Mouse (Mus musculus) forebrain, embryonic 16.5 days (tissue): ENCODE measurements around the gene Ggta1. TPM values are rescaled to one million over a fixed set of nuclear protein-coding genes. Genes with fewer than 3 reads are reported as not detected.
A peak's percentile ranks its signal among the peaks of the same experiment; 100 is the strongest.

Experiments used
- ATAC-seq: fragments of 200-750 bp; cut with Nextera tagmentation; 2 replicates; pipeline ENCODE4 v1.8.0; 2017; ENCODE audit warnings: mild to moderate bottlenecking, moderate library complexity
- H3K27ac ChIP-seq: fragments of 300-500 bp; sonication (generic); 2 replicates; pipeline ENCODE4 v1.5.1; 2014; ENCODE audit warnings: low read length, control low read depth
- H3K27me3 ChIP-seq: fragments of 300-500 bp; sonication (generic); replicated peaks from 2 replicates; pipeline ENCODE4 v1.6.1; 2014; ENCODE audit warnings: low read length; ENCODE audit not compliant: control insufficient read depth, insufficient read depth
- H3K36me3 ChIP-seq: fragments of 300-500 bp; sonication (generic); 2 replicates; pipeline ENCODE4 v1.6.1; 2014; ENCODE audit not compliant: control insufficient read depth, insufficient read depth
- H3K4me1 ChIP-seq: fragments of 300-500 bp; sonication (generic); replicated peaks from 2 replicates; pipeline ENCODE4 v1.6.1; 2014; ENCODE audit warnings: low read length; ENCODE audit not compliant: control insufficient read depth, insufficient read depth
- H3K4me2 ChIP-seq: fragments of 300-500 bp; sonication (generic); 2 replicates; pipeline ENCODE4 v1.6.1; 2014; ENCODE audit warnings: mild to moderate bottlenecking, low read length, control low read depth
- H3K4me3 ChIP-seq: fragments of 300-500 bp; sonication (generic); replicated peaks from 2 replicates; pipeline ENCODE4 v1.5.1; 2014; ENCODE audit warnings: mild to moderate bottlenecking, low read length, control low read depth
- H3K9ac ChIP-seq: fragments of 300-500 bp; sonication (generic); replicated peaks from 2 replicates; pipeline ENCODE4 v1.6.1; 2014; ENCODE audit warnings: low read depth, low read length, control low read depth
- H3K9me3 ChIP-seq: fragments of 300-500 bp; sonication (generic); 2 replicates; pipeline ENCODE4 v1.6.1; 2016; ENCODE audit warnings: low read length; ENCODE audit not compliant: control insufficient read depth
- WGBS: fragments of 180-500 bp; shearing (Covaris S2); extraction: QIAGEN DNeasy Blood & Tissue Kit; methylation state at CpG from one replicate; pipeline ENCODE4 v1.1.7; 2014; 5-methylcytosine and 5-hydroxymethylcytosine counted together
- polyA plus RNA-seq: library from polyadenylated mRNA; unstranded; fragments of >200 nt; fragmentation: Nextera tagmentation; extraction: Ambion mirVana; gene quantifications from 2 replicates; pipeline ENCODE4 v1.2.1, GENCODE M21; 2015

Gene Ggta1
- polyA plus RNA-seq, 1 experiment from 2014 or later, result 4.1 TPM

GRCm38 (mm10) chr2:35495486-35496278 is 32.7 kb upstream of the Ggta1 start:
- Histone ChIP-seq H3K9me3 (no peaks in the 10 kb centered on the region), H3K36me3 (no peaks in the 10 kb centered on the region), H3K9ac (no peak overlapping the region), H3K4me2 (no peak overlapping the region), H3K27ac (no peak overlapping the region), H3K4me3 (no peak overlapping the region), H3K27me3 (no peaks in the 10 kb centered on the region), H3K4me1 (peaks cover 2% of the 10 kb centered on the region; the same call in 1 of the 2 replicates)
- ATAC-seq, result no peak
- 86% methylated on average over 16 of the region's 16 CpGs for WGBS

GRCm38 (mm10) chr2:35493566-35493965 is 30.5 kb upstream of the Ggta1 start:
- peaks cover 3% of the 10 kb centered on the region; the same call in 1 of the 2 replicates for H3K4me1 ChIP-seq
- ATAC-seq, result no peak
- 90% methylated on average over 7 of the region's 7 CpGs for WGBS

GRCm38 (mm10) chr2:35491151-35491550 is 28.1 kb upstream of the Ggta1 start:
- H3K4me3 ChIP-seq, result no peak overlapping the region
- H3K4me2 ChIP-seq, result peak overlapping the region; percentile 38
- H3K9me3 ChIP-seq, result no peaks in the 10 kb centered on the region
- H3K9ac ChIP-seq, result no peak overlapping the region
- no peaks in the 10 kb centered on the region for H3K36me3 ChIP-seq
- 82% methylated on average over 24 of the region's 24 CpGs for WGBS
- ATAC-seq, result no peak
- H3K27me3 ChIP-seq, result no peaks in the 10 kb centered on the region
- peaks cover 3% of the 10 kb centered on the region; the same call in 1 of the 2 replicates for H3K4me1 ChIP-seq
- no peak overlapping the region for H3K27ac ChIP-seq

More at GRCm38 (mm10) chr2:35493566-35493965, 30.5 kb upstream of the Ggta1 start:
- H3K4me2 ChIP-seq, result no peak overlapping the region
- no peak overlapping the region for H3K9ac ChIP-seq
- H3K27ac ChIP-seq, result no peak overlapping the region
- no peaks in the 10 kb centered on the region for H3K9me3 ChIP-seq
- no peaks in the 10 kb centered on the region for H3K36me3 ChIP-seq
- no peaks in the 10 kb centered on the region for H3K27me3 ChIP-seq
- H3K4me3 ChIP-seq, result no peak overlapping the region

- H3K4me3 ChIP-seq, result no peak overlapping the region
- no peaks in the 10 kb centered on the region for H3K36me3 ChIP-seq
- H3K27me3 ChIP-seq, result no peaks in the 10 kb centered on the region
- peak overlapping the region; percentile 38 for H3K4me2 ChIP-seq
- peak; percentile 31; the same call in 1 of the 2 replicates for ATAC-seq
- no peak overlapping the region for H3K27ac ChIP-seq
- H3K9me3 ChIP-seq, result no peaks in the 10 kb centered on the region
- 16% methylated on average over 17 of the region's 17 CpGs for WGBS
- H3K4me1 ChIP-seq, result peaks cover 3% of the 10 kb centered on the region; the same call in 1 of the 2 replicates
- no peak overlapping the region for H3K9ac ChIP-seq
Measured at GRCm38 (mm10) chr2:35490458-35491111, 27.6 kb upstream of the Ggta1 start.

- 81% methylated on average over 3 of the region's 3 CpGs for WGBS
- ATAC-seq, result no peak
- Histone ChIP-seq H3K9me3 (no peaks in the 10 kb centered on the region), H3K27ac (no peak overlapping the region), H3K4me1 (peaks cover 3% of the 10 kb centered on the region; the same call in 1 of the 2 replicates), H3K4me2 (no peak overlapping the region), H3K36me3 (no peaks in the 10 kb centered on the region), H3K4me3 (no peak overlapping the region), H3K9ac (no peak overlapping the region), H3K27me3 (no peaks in the 10 kb centered on the region)
Measured at GRCm38 (mm10) chr2:35487700-35488099, 24.7 kb upstream of the Ggta1 start.

- no peaks in the 10 kb centered on the region for H3K9me3 ChIP-seq
- H3K27me3 ChIP-seq, result no peaks in the 10 kb centered on the region
- no peak overlapping the region for H3K27ac ChIP-seq
- H3K4me2 ChIP-seq, result no peak overlapping the region
- no peak overlapping the region for H3K4me3 ChIP-seq
- ATAC-seq, result no peak
- WGBS, result 39% methylated on average over 5 of the region's 5 CpGs
- H3K9ac ChIP-seq, result no peak overlapping the region
- H3K36me3 ChIP-seq, result no peaks in the 10 kb centered on the region
- H3K4me1 ChIP-seq, result peaks cover 3% of the 10 kb centered on the region; the same call in 1 of the 2 replicates
Measured at GRCm38 (mm10) chr2:35486981-35487655, 24.1 kb upstream of the Ggta1 start.

- H3K36me3 ChIP-seq, result no peaks in the 10 kb centered on the region
- H3K27ac ChIP-seq, result no peak overlapping the region
- no peak overlapping the region for H3K9ac ChIP-seq
- no peak overlapping the region for H3K4me3 ChIP-seq
- no peaks in the 10 kb centered on the region for H3K9me3 ChIP-seq
- no peak for ATAC-seq
- H3K4me1 ChIP-seq, result no peaks in the 10 kb centered on the region; the same call in 1 of the 2 replicates
- no peaks in the 10 kb centered on the region for H3K27me3 ChIP-seq
- H3K4me2 ChIP-seq, result no peak overlapping the region
- WGBS, result 93% methylated on average over 3 of the region's 3 CpGs
Measured at GRCm38 (mm10) chr2:35484102-35484501, 21.1 kb upstream of the Ggta1 start.

GRCm38 (mm10) chr2:35483402-35483801 is 20.4 kb upstream of the Ggta1 start:
- H3K9ac ChIP-seq, result no peak overlapping the region
- no peaks in the 10 kb centered on the region for H3K27me3 ChIP-seq
- WGBS, result 80% methylated on average over 9 of the region's 9 CpGs
- ATAC-seq, result no peak
- no peak overlapping the region for H3K27ac ChIP-seq
- no peaks in the 10 kb centered on the region for H3K36me3 ChIP-seq
- no peak overlapping the region for H3K4me3 ChIP-seq
- H3K9me3 ChIP-seq, result no peaks in the 10 kb centered on the region
- H3K4me1 ChIP-seq, result no peaks in the 10 kb centered on the region; the same call in 1 of the 2 replicates
- no peak overlapping the region for H3K4me2 ChIP-seq
